Mouse (Mus musculus): ENCODE measurements at regions not wholly inside any gene's neighbourhood (a gene's known extent, or its start where the extent isn't known, plus 50 kb on each side); places are given as distances from the start of the nearest gene placed in this dataset.

- no peak for ATAC-seq (ENCODE audit: low FRiP score, low read depth)
- peaks cover 2% of the 10 kb centered on the region; the same call in 1 of the 2 replicates for H3K27me3 ChIP-seq
- WGBS: 67% methylated on average over 5 of the region's 5 CpGs
- no peak overlapping the region for H3K4me2 ChIP-seq (replicated peaks)
- peaks cover 20% of the 10 kb centered on the region for H3K4me1 ChIP-seq
- H3K36me3 ChIP-seq: no peaks in the 10 kb centered on the region
- no peaks in the 10 kb centered on the region for H3K9me3 ChIP-seq
- H3K9ac ChIP-seq: no peak overlapping the region
- H3K27ac ChIP-seq: no peak overlapping the region
- H3K4me3 ChIP-seq: no peak overlapping the region
Observed at GRCm38 (mm10) chr6:50960341-50960740, 306.1 kb upstream of the Npvf start.

DNA sequence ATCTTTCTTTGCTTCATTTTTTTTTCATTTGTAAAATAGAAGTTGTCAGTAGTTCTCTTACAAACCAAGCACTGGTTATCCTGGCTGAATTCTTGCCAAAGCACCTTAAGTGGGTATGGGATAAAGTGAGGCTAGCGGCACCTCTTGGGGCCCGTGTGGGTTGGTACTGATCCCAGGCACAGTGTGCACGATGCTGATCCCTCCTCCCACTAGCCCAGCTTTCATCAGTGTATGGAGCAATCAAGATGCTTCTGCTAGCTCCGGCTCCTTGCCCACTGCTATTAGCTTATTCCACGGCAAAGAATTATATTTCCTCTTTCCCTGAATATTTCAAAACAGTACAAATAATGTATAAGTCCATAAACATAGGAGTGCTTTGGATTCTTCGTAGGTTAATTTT, 307.4 kb upstream of the Npvf start:
- no peaks in the 10 kb centered on the region for H3K36me3 ChIP-seq
- H3K9ac ChIP-seq: no peak overlapping the region
- H3K9me3 ChIP-seq: no peaks in the 10 kb centered on the region
- no peak overlapping the region for H3K27ac ChIP-seq
- peaks cover 12% of the 10 kb centered on the region for H3K4me1 ChIP-seq
- WGBS: 75% methylated on average over 6 of the region's 6 CpGs
- no peak overlapping the region for H3K4me2 ChIP-seq (replicated peaks)
- ATAC-seq (ENCODE audit: low FRiP score, low read depth): no peak
- peaks cover 2% of the 10 kb centered on the region; the same call in 1 of the 2 replicates for H3K27me3 ChIP-seq
- H3K4me3 ChIP-seq: no peak overlapping the region

DNA sequence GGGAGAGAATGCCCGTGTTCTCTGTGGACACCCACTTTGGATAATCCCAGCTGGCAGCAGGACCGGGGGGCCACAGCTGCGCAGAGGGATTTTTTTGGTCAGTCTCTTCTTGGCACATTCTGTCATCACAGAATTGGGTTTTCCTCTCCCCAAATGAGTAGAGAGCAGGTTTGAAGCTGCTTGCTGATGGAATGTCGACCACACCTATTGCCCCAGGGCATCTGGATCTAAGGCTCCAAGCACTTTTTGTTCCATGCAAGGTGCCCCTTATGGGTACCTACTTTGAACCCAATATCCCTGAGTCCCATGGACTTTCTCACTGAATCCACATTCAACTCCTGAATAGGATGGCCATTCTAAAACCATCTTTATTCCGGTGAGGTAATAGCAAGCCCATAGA, 314.3 kb upstream of the Npvf start:
- no peak overlapping the region for H3K9ac ChIP-seq
- ATAC-seq (ENCODE audit: low FRiP score, low read depth): no peak
- WGBS: 82% methylated on average over 5 of the region's 5 CpGs
- H3K9me3 ChIP-seq: no peaks in the 10 kb centered on the region
- H3K27me3 ChIP-seq: 0 out of 2 replicates have a peak, but pooled peaks cover 3% of the 10 kb centered on the region
- no peak overlapping the region for H3K4me3 ChIP-seq
- no peak overlapping the region for H3K4me2 ChIP-seq (replicated peaks)
- H3K36me3 ChIP-seq: no peaks in the 10 kb centered on the region
- H3K4me1 ChIP-seq: peaks cover 45% of the 10 kb centered on the region
- no peak overlapping the region for H3K27ac ChIP-seq

GRCm38 (mm10) chr6:50969341-50969740, 315.1 kb upstream of the Npvf start:
- no peak overlapping the region for H3K4me3 ChIP-seq
- no peaks in the 10 kb centered on the region for H3K9me3 ChIP-seq
- no peaks in the 10 kb centered on the region for H3K36me3 ChIP-seq
- H3K9ac ChIP-seq: no peak overlapping the region
- H3K4me2 ChIP-seq (replicated peaks): no peak overlapping the region
- 0 out of 2 replicates have a peak, but pooled peaks cover 3% of the 10 kb centered on the region for H3K27me3 ChIP-seq
- 16% methylated on average over 6 of the region's 6 CpGs for WGBS
- H3K27ac ChIP-seq: peak overlapping the region; percentile 58; the same call in 1 of the 2 replicates
- ATAC-seq (ENCODE audit: low FRiP score, low read depth): peak; percentile 15; the same call in 1 of the 2 replicates
- H3K4me1 ChIP-seq: peaks cover 45% of the 10 kb centered on the region

GRCm38 (mm10) chr6:50969997-50970396, 315.8 kb upstream of the Npvf start:
- Histone ChIP-seq H3K9ac (no peak overlapping the region), H3K4me1 (peaks cover 45% of the 10 kb centered on the region), H3K27ac (peak overlapping the region; percentile 58), H3K9me3 (no peaks in the 10 kb centered on the region), H3K36me3 (no peaks in the 10 kb centered on the region), H3K4me3 (no peak overlapping the region), H3K27me3 (peaks cover 5% of the 10 kb centered on the region; the same call in 1 of the 2 replicates), H3K4me2 (replicated peaks) (peak overlapping the region; percentile 25; the same call in 1 of the 2 replicates)
- 0 out of 2 replicates have a peak, but pooled peaks have one; percentile 36 for ATAC-seq (ENCODE audit: low FRiP score, low read depth)
- WGBS: 16% methylated on average over 7 of the region's 7 CpGs

DNA sequence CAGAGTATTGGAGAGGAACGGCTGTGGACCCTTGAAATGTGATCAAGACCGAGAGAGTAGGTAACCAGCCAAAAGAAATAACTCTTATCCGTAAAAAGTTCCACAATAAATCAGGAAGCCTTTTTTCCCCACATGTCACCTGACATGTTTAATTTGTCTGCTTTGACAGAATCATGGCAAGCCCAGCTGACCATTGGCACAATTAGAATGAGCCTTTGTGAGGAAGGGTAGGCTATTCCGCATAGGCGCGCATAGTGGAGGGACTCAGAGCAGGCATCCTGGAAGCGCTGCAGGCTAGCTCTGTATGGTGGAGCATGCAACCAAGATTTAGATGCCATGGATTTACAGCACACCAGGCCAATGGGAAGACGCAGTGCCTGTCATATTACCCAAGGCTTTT, 316.5 kb upstream of the Npvf start:
- peaks cover 9% of the 10 kb centered on the region; the same call in 1 of the 2 replicates for H3K27me3 ChIP-seq
- ATAC-seq (ENCODE audit: low FRiP score, low read depth): no peak

DNA sequence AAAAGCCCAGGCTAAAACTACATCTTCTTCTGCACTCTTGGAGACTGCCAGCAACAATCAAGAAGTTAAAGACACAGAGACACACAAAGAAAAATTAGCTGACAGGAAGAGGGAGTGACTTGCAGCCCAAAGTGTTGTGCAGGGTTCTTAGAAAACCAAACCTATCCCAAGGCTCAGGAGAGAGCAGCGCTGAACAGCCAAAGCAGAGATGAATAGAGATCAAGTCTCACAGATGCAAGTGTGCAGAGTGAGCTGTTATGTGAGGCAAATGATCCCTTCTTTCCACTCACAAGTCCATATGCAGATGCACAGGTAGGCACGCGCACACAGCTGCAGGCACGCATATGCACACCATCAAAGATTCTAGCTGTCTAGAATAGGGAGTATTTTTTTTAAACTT, 318.0 kb upstream of the Npvf start:
- no peak overlapping the region; the same call in 1 of the 2 replicates for H3K27ac ChIP-seq

More for the DNA sequence above, 316.5 kb upstream of the Npvf start:
- Histone ChIP-seq H3K9ac (no peak overlapping the region), H3K27ac (no peak overlapping the region), H3K4me2 (replicated peaks) (no peak overlapping the region), H3K36me3 (no peaks in the 10 kb centered on the region), H3K9me3 (no peaks in the 10 kb centered on the region), H3K4me3 (no peak overlapping the region), H3K4me1 (peaks cover 45% of the 10 kb centered on the region)
- 68% methylated on average over 8 of the region's 8 CpGs for WGBS

DNA sequence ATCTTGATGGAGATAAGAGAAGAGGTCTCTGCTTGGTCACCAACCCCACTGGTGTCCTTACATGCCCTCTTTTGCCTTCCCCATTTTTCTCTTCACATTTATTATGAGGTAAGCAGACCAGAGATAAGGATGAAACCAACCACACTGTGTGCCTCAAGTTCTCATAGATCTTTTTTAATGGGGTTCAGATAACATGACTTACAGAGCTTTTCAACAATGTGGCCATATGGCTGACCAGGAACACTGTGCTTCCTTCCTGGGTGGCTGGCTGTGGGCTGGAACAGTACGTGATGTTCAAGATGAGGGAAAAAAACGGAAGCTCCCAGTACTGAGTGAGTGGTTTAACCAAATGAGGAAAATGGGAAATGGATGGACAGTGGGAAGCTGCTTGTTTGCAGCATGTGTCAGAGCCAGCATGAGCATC, 319.0 kb upstream of the Npvf start:
- Histone ChIP-seq H3K9ac (no peak overlapping the region), H3K27me3 (peaks cover 9% of the 10 kb centered on the region; the same call in 1 of the 2 replicates), H3K4me3 (no peak overlapping the region), H3K36me3 (no peaks in the 10 kb centered on the region), H3K27ac (no peak overlapping the region), H3K4me1 (peaks cover 56% of the 10 kb centered on the region), H3K9me3 (no peaks in the 10 kb centered on the region), H3K4me2 (replicated peaks) (no peak overlapping the region)
- no peak for ATAC-seq (ENCODE audit: low FRiP score, low read depth)
- 83% methylated on average over 2 of the region's 2 CpGs for WGBS

More for the DNA sequence above, 318.0 kb upstream of the Npvf start:
- no peak overlapping the region for H3K9ac ChIP-seq
- H3K9me3 ChIP-seq: no peaks in the 10 kb centered on the region
- 56% methylated on average over 4 of the region's 4 CpGs for WGBS
- H3K36me3 ChIP-seq: no peaks in the 10 kb centered on the region
- ATAC-seq (ENCODE audit: low FRiP score, low read depth): no peak
- H3K4me1 ChIP-seq: peaks cover 51% of the 10 kb centered on the region
- no peak overlapping the region for H3K4me3 ChIP-seq
- H3K4me2 ChIP-seq (replicated peaks): no peak overlapping the region
- peaks cover 9% of the 10 kb centered on the region; the same call in 1 of the 2 replicates for H3K27me3 ChIP-seq

DNA sequence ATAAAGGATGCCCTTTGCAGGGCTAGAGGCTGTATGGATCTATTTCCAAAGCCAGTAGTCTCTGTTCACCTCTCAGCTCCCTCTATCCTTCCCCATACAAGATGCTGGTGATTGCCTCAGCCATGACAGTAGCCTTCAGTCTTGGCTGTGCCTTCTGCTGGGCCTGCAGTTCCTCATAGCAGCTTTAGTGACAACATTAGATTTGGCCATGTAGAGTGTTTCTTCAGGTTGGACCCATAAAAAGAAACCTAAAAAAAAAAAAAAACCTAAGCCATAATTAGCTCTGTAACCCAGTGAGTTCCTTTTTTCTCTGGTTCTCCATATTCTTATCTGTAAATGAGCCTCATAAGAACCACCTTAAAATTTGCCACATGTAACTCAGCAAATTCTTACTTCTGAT, 319.6 kb upstream of the Npvf start:
- Histone ChIP-seq H3K4me1 (peaks cover 56% of the 10 kb centered on the region), H3K36me3 (no peaks in the 10 kb centered on the region), H3K9me3 (no peaks in the 10 kb centered on the region), H3K4me3 (no peak overlapping the region), H3K4me2 (replicated peaks) (no peak overlapping the region), H3K27me3 (peaks cover 6% of the 10 kb centered on the region; the same call in 1 of the 2 replicates), H3K9ac (no peak overlapping the region), H3K27ac (no peak overlapping the region)
- no peak for ATAC-seq (ENCODE audit: low FRiP score, low read depth)

- ATAC-seq (ENCODE audit: low FRiP score, low read depth): no peak
- Histone ChIP-seq H3K27me3 (peaks cover 6% of the 10 kb centered on the region; the same call in 1 of the 2 replicates), H3K9ac (no peak overlapping the region), H3K36me3 (no peaks in the 10 kb centered on the region), H3K4me1 (peaks cover 53% of the 10 kb centered on the region), H3K9me3 (no peaks in the 10 kb centered on the region), H3K27ac (no peak overlapping the region), H3K4me2 (replicated peaks) (no peak overlapping the region), H3K4me3 (no peak overlapping the region)
- 7% methylated on average over 1 of the region's 1 CpGs for WGBS
Observed at GRCm38 (mm10) chr6:50974961-50975360, 320.7 kb upstream of the Npvf start.

DNA sequence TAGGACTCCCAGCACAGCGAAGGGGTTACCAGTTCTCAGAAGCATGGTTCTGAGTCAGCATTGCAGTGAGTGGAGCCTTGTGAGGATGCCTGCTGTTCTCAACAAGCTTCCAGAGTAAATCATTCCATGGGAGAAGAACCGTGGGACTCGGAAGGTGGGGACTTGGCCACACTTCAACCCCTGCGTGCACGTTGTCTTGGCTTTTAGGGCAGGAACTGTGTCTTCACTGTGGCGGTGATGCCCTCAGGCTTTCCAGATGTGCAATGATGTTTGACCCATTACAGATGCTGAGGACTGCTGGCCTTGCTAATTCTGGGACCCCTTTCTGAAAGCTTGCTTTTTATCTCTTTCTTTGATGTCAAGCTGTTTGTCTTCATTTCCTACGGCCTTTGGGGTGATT, 322.7 kb upstream of the Npvf start:
- no peak overlapping the region for H3K4me2 ChIP-seq (replicated peaks)
- 22% methylated on average over 7 of the region's 7 CpGs for WGBS
- peaks cover 56% of the 10 kb centered on the region for H3K4me1 ChIP-seq
- no peak overlapping the region for H3K4me3 ChIP-seq
- H3K27ac ChIP-seq: no peak overlapping the region
- no peak overlapping the region for H3K9ac ChIP-seq
- no peak for ATAC-seq (ENCODE audit: low FRiP score, low read depth)
- no peaks in the 10 kb centered on the region for H3K36me3 ChIP-seq
- peaks cover 6% of the 10 kb centered on the region; the same call in 1 of the 2 replicates for H3K27me3 ChIP-seq
- no peaks in the 10 kb centered on the region for H3K9me3 ChIP-seq

- Histone ChIP-seq H3K4me2 (replicated peaks) (no peak overlapping the region), H3K4me3 (no peak overlapping the region), H3K27ac (no peak overlapping the region), H3K36me3 (no peaks in the 10 kb centered on the region), H3K4me1 (peaks cover 56% of the 10 kb centered on the region), H3K27me3 (peaks cover 6% of the 10 kb centered on the region; the same call in 1 of the 2 replicates), H3K9me3 (no peaks in the 10 kb centered on the region), H3K9ac (no peak overlapping the region)
- WGBS: 18% methylated on average over 8 of the region's 8 CpGs
- ATAC-seq (ENCODE audit: low FRiP score, low read depth): no peak
Observed at GRCm38 (mm10) chr6:50977381-50977780, 323.1 kb upstream of the Npvf start.

- H3K9ac ChIP-seq: no peak overlapping the region
- no peak overlapping the region for H3K4me3 ChIP-seq
- ATAC-seq (ENCODE audit: low FRiP score, low read depth): no peak
- peaks cover 7% of the 10 kb centered on the region; the same call in 1 of the 2 replicates for H3K27me3 ChIP-seq
- no peak overlapping the region for H3K27ac ChIP-seq
- H3K9me3 ChIP-seq: no peaks in the 10 kb centered on the region
- peaks cover 60% of the 10 kb centered on the region for H3K4me1 ChIP-seq
- no peak overlapping the region for H3K4me2 ChIP-seq (replicated peaks)
- WGBS: 60% methylated on average over 4 of the region's 4 CpGs
- no peaks in the 10 kb centered on the region for H3K36me3 ChIP-seq
Observed at GRCm38 (mm10) chr6:50978016-50978415, 323.8 kb upstream of the Npvf start.
